Mouse (Mus musculus) ES-Bruce4 (cell line): Measurements from ENCODE around the gene Armcx1.
"Not testable (repeated sequence)": the region's sequence is repeated elsewhere in the genome, so short reads cannot be mapped to it uniquely, and the experiment has no call there.

Experiments
- CTCF ChIP-seq: IDR thresholded peaks from one replicate; pipeline ENCODE4 v1.8.1; 2011; ENCODE audit warnings: low read depth, low read length
- EP300 ChIP-seq: IDR thresholded peaks from 2 replicates; pipeline ENCODE4 v1.6.1; 2011; ENCODE audit warnings: low read depth, low read length; ENCODE audit not compliant: insufficient read depth

- not testable (repeated sequence) for TF ChIP-seq CTCF, EP300
These were observed 6.0 kb downstream of the Armcx1 start for GRCm38 (mm10) chrX:134723762-134724161.
